Mouse (Mus musculus) kidney, postnatal 4 days (tissue): Measurements from ENCODE around the gene Gm2696.
"Not testable (repeated sequence)": the region's sequence is repeated elsewhere in the genome, so short reads cannot be mapped to it uniquely, and the experiment has no call there.

Experiments
- DNase-seq, 2 experiments: peaks; one replicate each; pipeline ENCODE4 v3.0.0; 2021; ENCODE audit warnings: mixed read lengths in 2 of 2

Gm2696 gene

DNA sequence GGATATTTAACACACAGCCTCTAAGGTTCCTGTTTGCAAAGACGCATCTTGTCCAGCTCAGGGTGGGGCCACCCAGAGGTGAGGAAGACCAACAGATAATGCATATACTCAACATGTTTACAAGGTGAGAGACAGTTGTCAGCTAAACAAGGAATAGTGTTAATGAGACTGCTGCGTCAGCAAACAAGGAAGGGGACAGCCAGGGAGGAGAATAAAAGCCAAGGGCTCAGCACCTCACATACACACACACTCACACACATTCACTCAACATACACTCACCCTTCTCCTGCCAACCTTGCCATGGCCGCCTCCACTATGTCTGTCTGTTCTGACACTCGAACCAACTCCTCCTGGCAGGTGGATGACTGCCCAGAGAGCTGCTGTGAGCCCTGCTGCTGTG, at the start of gene Gm2696:
Gene Gm2696, plus strand, starts transcription at position 301 of the 400 bp plus-strand sequence.
- DNase-seq = no peak

DNA sequence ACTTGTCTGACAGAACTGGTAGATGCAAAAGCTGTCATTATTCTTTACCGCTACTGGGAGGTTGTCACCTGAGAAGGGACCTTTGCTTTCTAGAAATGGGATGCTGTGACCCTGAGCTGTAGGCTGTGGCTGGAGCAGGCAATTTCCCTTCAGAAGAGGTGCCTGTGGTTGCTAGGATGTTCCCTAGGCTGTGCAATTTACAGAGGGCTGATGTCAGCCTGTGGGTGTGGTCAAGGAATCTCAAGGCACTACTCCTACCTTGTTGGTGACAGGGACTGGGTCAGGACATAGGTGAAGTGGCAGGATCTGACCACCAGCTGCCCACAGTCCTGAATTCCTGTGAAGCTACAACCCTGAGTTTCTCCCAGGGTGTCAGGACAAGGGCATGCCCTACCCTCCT, 44.8 kb upstream of the Gm2696 start:
- DNase-seq = no peak

DNA sequence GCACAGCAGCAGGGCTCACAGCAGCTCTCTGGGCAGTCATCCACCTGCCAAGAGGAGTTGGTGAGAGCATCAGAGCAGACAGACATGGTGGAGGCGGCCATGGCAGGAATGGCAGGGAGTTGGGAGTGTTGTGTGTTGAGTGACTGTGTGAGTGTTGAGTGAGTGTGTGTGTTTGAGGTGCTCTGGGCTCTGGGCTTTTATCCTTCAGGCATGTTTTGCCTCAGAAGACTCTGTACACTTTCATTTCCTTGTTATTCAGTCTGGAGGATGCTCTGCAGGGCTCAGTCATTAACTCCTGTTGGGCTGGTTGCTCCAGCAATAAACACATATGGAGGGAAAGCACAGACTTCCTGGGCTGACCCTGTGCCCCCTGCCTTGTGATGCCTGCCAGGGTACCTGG, 43.3 kb upstream of the Gm2696 start, which contains the start of gene Gm3238:
Gene Gm3238, minus strand, starts transcription at position 101 of the 400 bp plus-strand sequence.
- not testable (repeated sequence) for DNase-seq

DNA sequence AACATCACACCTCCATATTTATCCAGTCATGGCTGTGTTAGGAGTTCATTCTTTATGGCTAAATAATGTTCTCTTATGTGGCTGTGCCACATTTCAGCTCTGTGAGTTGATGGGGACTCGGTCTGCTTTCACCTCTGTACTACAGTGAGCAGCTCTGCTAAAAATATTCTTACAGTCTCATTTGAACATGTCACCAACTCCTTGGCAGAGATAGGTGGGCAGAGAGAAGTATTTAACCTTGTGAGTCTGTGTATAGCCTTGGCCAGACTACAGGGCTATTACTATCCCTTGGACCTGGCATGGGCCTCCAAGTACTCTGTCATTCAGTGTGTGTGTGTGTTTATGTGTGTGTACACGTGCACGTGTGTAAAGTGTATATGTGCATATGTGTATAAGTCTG, 42.3 kb upstream of the Gm2696 start:
- not testable (repeated sequence) for DNase-seq

DNA sequence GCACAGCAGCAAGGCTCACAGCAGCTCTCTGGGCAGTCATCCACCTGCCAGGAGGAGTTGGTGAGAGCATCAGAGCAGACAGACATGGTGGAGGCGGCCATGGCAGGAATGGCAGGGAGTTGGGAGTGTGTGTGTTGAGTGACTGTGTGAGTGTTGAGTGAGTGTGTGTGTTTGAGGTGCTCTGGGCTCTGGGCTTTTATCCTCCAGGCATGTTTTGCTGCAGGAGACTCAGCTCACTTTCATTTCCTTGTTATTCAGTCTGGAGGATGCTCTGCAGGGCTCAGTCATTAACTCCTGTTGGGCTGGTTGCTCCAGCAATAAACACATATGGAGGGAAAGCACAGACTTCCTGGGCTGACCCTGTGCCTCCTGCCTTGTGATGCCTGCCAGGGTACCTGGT, 37.6 kb upstream of the Gm2696 start, which contains the start of gene Gm7138:
Gene Gm7138, minus strand, starts transcription at position 101 of the 400 bp plus-strand sequence.
- DNase-seq = not testable (repeated sequence)

DNA sequence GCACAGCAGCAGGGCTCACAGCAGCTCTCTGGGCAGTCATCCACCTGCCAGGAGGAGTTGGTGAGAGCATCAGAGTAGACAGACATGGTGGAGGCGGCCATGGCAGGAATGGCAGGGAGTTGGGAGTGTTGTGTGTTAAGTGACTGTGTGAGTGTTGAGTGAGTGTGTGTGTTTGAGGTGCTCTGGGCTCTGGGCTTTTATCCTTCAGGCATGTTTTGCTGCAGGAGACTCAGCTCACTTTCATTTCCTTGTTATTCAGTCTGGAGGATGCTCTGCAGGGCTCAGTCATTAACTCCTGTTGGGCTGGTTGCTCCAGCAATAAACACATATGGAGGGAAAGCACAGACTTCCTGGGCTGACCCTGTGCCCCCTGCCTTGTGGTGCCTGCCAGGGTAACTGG, 32.0 kb upstream of the Gm2696 start, which contains the start of gene Gm3250:
Gene Gm3250, minus strand, starts transcription at position 101 of the 400 bp plus-strand sequence.
- not testable (repeated sequence) for DNase-seq

DNA sequence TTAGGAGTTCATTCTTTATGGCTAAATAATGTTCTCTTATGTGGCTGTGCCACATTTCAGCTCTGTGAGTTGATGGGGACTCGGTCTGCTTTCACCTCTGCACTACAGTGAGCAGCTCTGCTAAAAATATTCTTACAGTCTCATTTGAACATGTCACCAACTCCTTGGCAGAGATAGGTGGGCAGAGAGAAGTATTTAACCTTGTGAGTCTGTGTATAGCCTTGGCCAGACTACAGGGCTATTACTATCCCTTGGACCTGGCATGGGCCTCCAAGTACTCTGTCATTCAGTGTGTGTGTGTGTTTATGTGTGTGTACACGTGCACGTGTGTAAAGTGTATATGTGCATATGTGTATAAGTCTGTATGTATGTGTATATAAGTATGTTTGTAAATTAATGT, 31.1 kb upstream of the Gm2696 start:
- DNase-seq = not testable (repeated sequence)

DNA sequence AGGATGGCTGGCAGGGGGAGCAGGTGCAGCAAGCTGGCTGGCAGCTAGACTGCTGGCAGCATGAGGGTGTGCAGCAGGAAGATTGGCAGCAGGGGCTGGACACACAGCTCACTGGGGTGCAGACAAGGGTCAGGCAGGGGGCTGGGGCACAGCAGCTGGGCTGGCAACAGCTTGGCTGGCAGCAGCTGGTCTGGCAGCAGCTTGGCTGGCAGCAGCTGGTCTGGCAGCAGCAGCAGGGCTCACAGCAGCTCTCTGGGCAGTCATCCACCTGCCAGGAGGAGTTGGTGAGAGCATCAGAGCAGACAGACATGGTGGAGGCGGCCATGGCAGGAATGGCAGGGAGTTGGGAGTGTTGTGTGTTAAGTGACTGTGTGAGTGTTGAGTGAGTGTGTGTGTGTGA, 26.6 kb upstream of the Gm2696 start, which contains the start of gene Gm7137:
Gene Gm7137, minus strand, starts transcription at position 325 of the 400 bp plus-strand sequence.
- DNase-seq = not testable (repeated sequence)

DNA sequence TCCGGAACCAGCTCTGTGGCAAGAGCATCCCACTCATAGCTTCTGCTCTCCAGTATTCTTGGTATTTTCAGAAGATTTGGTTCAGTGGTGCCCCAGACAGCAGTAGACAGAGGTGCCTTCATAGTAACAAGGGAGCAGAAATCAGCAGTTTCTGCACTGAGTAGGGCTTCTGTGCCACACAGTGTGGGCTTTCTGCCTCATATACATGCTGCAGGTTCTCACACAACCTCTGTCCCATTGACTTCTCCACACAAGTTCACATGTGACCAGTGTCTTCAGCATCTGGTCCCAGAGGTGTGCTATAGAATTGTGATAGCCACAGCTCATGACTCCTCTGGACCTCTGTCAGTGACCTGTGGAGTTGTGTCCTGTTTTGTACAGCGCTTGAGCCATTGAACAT, 25.9 kb upstream of the Gm2696 start:
- DNase-seq = no peak

DNA sequence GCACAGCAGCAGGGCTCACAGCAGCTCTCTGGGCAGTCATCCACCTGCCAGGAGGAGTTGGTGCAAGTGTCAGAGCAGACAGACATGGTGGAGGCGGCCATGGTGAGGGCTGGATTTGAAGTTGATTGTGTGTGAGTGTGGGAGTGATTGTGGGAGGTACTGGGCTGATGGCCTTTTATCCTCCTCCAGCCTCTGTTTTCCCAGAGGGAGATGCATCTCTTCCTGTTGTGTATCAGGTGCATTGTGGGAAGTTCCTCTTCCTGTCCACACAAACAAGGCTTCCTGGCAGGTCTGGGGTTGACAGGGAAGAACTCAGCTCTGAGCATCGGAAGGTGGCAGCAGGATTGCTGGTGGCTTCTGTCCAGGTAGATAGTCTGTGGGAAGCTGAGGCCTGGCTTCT, 19.5 kb upstream of the Gm2696 start, which contains the start of gene Gm9639:
Gene Gm9639, minus strand, starts transcription at position 101 of the 400 bp plus-strand sequence.
- no peak for DNase-seq

DNA sequence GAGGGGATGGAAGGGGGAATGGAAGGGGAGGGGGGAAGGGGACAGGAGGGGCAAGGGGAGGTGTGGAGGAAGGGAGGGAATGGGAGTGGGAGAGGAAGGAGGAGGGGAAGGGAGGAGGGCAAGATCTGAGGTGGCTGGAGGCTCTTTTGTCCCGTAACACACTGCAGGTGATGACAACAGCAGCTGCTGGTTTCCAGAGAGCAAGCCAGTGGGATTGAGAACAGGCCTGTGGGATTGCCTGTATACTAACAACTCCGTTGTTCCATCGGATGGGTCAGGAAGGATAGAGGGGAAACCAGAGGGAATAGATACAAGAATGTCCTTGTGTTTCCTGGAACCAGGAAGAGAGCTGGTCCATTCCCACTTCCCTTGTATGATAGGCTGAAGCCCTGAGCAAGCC, 16.8 kb upstream of the Gm2696 start:
- DNase-seq = no peak

DNA sequence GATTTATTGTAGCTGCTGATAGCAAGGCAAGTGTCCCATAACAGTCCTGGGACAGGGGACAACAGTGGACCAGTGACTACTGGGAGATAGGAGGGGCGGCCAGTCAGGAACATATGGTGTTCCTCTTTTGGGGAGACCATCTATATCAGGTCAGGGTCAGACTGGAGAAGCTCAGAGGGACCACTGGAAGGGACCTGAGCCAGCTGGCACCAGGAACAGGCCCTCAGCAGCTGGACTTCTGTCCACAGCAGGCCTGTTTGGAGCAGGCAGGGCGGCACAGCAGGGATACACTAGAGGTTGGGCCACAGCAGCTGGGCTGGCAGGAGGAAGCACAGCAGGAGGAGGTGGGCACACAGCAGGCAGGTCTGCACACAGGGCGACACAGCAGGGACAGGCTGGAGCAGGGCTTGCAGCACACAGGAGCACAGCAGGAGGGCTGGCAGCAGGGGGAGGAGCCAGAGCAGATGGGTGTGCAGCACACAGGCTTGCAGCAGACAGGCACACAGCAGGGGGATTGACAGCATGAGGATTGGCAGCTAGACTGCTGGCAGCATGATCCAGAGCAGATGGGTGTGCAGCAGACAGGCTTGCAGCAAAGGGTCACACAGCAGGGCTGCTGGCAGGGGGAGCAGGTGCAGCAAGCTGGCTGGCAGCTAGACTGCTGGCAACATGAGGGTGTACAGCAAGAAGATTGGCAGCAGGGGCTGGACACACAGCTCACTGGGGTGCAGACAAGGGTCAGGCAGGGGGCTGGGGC, 16.1 kb upstream of the Gm2696 start:
- peak; percentile 17 to 24 for DNase-seq

DNA sequence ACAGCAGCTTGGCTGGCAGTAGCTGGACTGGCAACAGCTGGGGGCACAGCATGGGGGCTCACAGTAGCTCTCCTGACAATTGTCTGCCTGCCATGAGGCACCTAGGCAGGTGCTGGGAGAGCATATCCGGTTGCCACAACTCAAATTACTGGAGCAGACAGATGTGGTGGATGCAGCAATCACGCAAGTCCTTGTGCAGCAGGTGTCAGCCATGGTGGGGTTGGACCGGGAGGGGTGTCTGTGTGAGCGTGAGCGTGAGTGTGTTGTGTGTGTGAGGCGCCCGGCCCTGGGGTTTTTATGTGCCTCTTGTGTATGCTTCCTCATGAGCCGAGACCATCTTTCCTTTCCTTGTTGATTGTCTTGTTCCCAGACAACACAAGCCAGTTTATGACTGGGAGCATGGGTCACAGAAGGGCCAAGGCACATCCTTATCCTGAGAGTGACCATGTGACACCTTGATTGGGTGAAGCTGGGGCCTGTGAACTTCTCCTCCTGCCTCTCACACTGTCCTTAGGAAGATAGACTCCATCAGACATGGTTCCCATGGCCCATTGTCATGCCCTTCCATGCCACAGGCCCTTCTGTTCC, 15.5 kb upstream of the Gm2696 start, which contains the start of gene Gm19668:
Gene Gm19668, minus strand, starts transcription at position 213 of the 588 bp plus-strand sequence.
- no peak for DNase-seq

DNA sequence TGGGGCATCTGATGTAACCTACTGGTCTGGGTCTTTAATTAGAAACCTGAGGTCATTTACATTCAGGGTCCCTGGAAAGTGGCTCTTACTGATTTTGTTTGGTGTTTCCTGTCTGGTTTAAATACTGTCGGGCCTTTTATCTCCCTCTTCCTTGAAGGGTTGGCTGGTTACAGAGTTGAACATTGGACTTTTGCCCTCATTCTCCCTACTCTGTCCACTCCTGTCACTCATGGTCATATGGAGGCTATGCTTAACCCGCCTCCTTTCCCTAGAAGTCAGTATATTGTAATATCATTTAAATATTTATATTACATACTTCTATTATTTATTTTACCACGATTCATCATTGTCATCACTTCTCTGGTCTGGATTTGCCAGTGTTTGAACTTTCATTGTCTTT, 10.4 kb upstream of the Gm2696 start:
- no peak for DNase-seq

DNA sequence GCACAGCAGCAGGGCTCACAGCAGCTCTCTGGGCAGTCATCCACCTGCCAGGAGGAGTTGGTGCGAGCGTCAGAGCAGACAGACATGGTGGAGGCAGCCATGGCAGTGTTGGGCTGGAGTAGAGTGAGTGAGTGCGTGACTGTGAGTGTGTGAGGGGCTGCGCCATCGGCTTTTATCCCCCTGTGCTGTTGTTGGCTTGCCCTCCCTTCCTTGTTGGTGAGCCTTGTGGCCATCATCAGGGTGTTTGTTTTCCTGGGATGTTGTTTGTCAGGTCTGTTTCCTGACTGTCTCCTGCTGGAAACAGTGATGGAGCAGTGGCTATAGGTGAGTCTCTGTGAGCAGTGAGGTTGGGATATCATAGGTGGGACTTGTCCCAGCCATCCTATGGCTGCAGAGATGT, 2.7 kb upstream of the Gm2696 start, which contains the start of gene Gm9507:
Gene Gm9507, minus strand, starts transcription at position 101 of the 400 bp plus-strand sequence.
- DNase-seq = no peak

DNA sequence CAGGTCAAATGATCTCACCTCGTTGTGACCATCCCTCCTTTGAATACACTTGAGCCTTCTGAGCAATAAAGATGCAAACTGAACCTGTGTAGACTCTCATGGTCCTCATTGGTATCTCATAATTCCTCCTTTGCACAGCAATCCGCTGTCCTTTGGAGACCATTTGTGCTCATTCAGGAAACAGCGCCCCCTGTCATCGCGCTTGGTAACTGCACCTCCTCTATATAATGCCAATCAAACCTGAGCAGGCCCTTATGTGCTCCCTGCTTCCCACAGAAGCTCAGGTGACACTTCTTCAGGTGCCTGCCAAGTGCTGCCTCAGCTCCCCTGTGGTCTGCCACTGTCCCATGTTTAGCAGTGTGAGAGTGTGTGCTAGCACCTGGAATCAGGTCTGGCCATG, 1.0 kb downstream of the Gm2696 start:
- peak; percentile 31 to 55 for DNase-seq

DNA sequence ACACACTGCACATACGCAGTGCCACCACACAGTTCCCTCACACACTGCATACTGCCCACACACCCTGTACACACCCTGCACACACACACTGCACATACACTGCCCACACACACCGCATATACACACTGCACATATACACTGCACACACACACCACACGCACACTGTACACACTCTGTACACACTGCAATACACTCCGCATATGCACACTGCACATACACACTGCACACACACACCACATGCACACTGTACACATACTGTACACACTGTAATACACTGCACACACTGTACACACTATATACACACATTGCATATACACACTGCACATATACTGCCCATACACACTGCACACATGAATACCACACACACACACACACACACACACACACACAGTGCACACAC, 4.0 kb downstream of the Gm2696 start:
- DNase-seq = no peak

DNA sequence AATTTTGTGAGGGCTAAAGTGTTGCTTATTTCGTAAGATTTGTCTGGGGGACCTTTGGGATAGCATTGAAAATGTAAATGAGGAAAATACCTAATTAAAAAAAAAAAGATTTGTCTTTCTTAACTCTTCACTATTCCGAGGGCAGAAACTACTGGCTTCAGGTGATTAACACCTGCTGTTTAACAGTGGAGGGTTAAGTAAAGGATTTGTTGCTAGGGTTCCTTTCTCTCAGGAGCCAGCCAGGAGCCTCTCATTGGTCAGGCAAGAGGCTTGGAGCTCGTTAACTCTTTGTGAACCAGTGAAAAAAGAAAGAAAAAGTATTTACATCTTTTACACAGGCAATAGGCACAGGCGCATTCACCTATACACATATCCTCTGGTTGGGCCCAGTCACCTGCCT, 4.7 kb downstream of the Gm2696 start:
- no peak for DNase-seq

DNA sequence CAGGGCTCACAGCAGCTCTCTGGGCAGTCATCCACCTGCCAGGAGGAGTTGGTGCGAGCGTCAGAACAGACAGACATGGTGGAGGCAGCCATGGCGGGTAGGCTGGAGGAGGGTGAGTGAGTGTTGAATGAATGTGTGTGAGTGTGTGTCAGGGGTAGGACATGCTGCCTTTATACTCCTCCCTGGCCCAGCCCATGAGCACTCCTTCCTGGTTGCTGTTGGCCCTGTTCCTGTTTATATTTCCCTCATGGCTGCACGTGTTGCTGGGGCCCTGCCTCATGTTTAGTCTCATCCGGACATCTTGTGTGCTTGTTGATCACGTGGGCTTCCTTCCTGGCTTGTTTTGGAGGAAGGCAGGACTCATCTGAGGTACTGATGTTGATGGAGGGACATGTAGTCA, 12.5 kb downstream of the Gm2696 start, which contains the start of gene Krtap10-4:
Gene Krtap10-4, minus strand, starts transcription at position 145 of the 400 bp plus-strand sequence.
- DNase-seq = no peak

DNA sequence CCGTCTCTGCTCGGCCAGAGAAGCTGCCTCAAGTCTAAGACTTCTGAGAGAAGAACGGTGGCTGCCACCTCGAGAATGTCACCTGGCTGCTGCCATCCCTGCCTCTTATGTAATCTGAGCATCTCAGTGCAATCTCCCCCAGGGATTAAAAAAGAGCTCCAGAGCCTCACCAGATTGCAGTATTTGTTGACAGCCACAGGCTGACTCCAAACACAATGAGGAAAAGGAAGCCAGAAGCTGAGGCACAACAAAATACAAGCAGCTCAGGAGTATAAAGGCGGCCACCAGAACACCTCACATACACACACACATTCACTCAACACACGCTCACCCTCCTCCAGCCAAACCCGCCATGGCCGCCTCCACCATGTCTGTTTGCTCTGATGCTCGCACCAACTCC, 21.2 kb downstream of the Gm2696 start, which contains the start of gene Krtap10-10:
Gene Krtap10-10, plus strand, starts transcription at position 301 of the 400 bp plus-strand sequence.
- no peak for DNase-seq

DNA sequence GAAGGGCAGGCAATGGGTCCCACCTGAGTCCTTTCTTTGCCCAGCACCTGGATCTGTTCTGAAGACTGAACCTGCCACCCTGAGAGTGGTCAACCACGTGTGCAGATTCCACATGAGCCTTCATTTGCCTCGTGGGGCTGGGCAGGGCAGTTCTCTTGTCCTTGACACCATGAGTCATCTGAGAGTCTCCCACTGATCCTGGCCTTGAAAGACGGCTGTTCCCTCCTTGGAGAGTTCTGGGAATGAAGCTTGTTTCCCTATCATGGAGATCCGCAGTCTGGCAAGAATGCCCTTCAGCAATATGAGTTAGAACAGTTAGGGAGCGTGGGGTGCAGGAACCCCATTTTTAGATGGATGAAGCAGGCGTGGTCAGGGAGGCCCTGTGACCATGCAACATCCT, 24.5 kb downstream of the Gm2696 start:
- no peak for DNase-seq

DNA sequence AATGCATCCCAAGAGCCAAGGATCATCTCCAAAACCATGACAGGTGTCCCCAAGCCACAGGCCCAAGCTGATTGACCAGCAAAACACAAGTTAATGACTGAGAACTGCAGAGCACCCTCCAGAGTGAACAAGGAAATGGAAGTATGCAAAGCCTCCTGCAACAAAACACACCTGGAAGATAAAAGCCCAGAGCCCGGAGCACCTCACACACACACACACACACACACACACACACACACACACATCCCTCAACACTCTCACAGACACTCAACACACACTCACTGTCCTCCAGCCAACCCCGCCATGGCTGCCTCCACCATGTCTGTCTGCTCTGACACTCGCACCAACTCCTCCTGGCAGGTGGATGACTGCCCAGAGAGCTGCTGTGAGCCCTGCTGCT, 32.0 kb downstream of the Gm2696 start, which contains the start of gene Gm36176:
Gene Gm36176, plus strand, starts transcription at position 301 of the 400 bp plus-strand sequence.
- DNase-seq = no peak

DNA sequence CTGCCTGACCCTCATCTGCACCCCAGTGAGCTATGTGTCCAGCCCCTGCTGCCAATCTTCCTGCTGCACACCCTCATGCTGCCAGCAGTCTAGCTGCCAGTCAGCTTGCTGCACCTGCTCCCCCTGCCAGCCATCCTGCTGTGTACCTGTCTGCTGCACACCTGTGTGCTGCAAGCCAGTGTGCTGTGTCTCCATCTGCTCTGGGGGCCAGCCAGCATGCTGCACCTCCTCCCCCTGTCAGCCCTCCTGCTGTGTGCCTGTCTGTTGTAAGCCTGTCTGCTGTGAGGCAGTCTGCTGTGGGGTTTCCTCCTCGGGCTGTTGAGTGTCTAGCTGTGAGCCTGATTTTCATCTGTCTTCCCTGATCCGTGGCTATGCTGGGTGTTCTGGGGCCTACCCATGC, 32.5 kb downstream of the Gm2696 start:
- DNase-seq = no peak
